Mouse (Mus musculus): ENCODE results near the gene Tmem176a.

DNA sequence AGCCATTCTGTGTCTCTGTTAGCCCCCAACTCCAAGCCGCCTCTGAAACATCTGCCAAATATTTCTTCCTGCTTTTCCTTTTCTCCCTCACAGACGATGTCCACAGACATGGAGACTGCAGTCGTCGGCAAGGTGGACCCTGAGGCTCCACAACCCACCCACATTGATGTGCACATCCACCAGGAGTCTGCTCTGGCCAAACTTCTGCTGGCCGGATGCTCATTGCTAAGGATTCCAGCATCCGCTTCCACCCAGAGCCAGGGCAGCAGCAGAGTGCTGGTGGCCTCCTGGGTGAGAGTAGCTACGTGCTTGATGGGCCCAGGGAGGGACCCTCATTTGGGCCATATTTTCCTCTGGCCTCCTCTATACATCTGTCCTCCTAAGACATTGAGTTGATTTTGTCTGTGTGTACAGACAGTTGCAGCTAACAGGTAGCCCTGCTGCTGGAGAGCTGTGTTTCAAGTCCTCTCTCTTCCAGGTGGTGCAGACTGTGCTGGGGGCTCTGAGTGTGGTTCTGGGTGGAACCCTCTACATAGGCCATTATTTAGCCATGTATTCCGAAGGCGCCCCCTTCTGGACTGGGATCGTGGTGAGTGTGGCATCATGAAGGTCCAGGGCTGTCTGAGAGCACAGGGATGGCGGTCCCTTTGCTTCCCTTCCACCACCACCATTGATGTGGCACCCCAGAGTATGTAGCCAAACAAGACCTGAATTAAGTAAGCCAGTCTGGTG lies 1.6 kb downstream of the Tmem176a start:
- TF ChIP-seq CTCF (IDR thresholded peaks at IDR 0.05; ENCODE audit: control insufficient read depth, insufficient read depth, insufficient read length) (no peak), MAX (IDR thresholded peaks at IDR 0.05) (no peak), CEBPB (IDR thresholded peaks at IDR 0.05; ENCODE audit: low read depth) (no peak), USF1 (IDR thresholded peaks at IDR 0.05; ENCODE audit: low read depth) (no peak), MYOD1 (IDR thresholded peaks at IDR 0.05; ENCODE audit: control insufficient read depth, insufficient read length, low read depth) (no peak)
